Mouse (Mus musculus): ENCODE results near the gene Sp4.

GRCm38 (mm10) chr12:118303586-118303985 is 2.3 kb upstream of the Sp4 start:
- no peak for TF ChIP-seq CTCF (IDR thresholded peaks at IDR 0.05; ENCODE audit: borderline replicate concordance, extremely low read depth, insufficient read depth, insufficient read length)
- TF ChIP-seq POLR2A (IDR thresholded peaks at IDR 0.05; ENCODE audit: borderline replicate concordance, extremely low read depth, insufficient read depth, insufficient read length, poor library complexity, severe bottlenecking) = no peak

All from brain, embryonic 14.5 days (tissue).